Mouse (Mus musculus): Measurements from ENCODE around the gene Trim28. TPM values are rescaled to one million over a fixed set of nuclear protein-coding genes. Genes with fewer than 3 reads are reported as not detected.

Gene Trim28
- total and polyA plus RNA-seq, 3 experiments, result 500 to 891 (median 516) TPM

DNA sequence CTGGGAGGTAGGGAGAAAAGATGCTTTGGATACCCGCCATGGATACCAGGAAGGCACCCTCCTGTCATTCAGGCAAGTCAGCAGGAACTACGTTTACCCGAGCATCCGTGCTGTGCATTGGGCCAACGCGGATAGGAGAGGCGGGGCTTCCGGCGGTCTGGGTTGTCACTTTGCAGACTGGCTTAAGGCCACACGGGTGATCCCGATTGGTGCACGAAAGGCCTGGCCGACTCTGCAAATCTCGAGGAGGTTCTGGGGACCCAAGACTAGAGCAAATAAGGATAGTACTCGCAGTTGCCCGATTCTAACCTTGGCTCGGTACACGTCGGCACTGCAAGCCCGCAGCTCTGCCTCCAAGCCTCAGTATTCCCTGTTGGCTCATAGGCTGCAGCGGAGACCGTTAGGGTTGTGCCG, 33.2 kb upstream of the Trim28 start, which contains the start of gene Zfp324:
Gene Zfp324, plus strand, starts transcription at position 161 of the 414 bp plus-strand sequence.
- TF ChIP-seq UBTF (IDR thresholded peaks at IDR 0.05; ENCODE audit: low read depth, low read length) (no peak), CHD2 (IDR thresholded peaks at IDR 0.05; ENCODE audit: low read length) (peak; percentile 42; the same call in 1 of the 2 replicates), TCF12 (IDR thresholded peaks at IDR 0.05; ENCODE audit: low read depth, low read length) (0 out of 2 replicates have a peak, but pooled peaks have one; percentile 45), GABPA (IDR thresholded peaks at IDR 0.05; ENCODE audit: insufficient replicate concordance, low read depth, low read length) (no peak), NELFE (IDR thresholded peaks at IDR 0.05; ENCODE audit: low read depth, low read length) (peak; percentile 54; the same call in 1 of the 2 replicates), ELF1 (IDR thresholded peaks at IDR 0.05; ENCODE audit: low read depth, low read length) (peak; percentile 84), POLR2A (IDR thresholded peaks at IDR 0.05; ENCODE audit: low read depth, low read length) (peak; percentile 79), HCFC1 (IDR thresholded peaks at IDR 0.05; ENCODE audit: low read depth, low read length) (peak; percentile 71), ETS1 (conservative IDR thresholded peaks at IDR 0.05; ENCODE audit: low read depth, low read length) (no peak), CTCF (conservative IDR thresholded peaks at IDR 0.05 in 1 of 2, IDR thresholded peaks at IDR 0.05 in 1 of 2; ENCODE audit: low read depth in 2 of 2, low read length in 2 of 2) (no peak), TBP (conservative IDR thresholded peaks at IDR 0.05; ENCODE audit: low read depth, low read length) (peak; percentile 67; the same call in 1 of the 2 replicates)
- H3K4me2 ChIP-seq (ENCODE audit: insufficient read depth, low read depth, poor library complexity, severe bottlenecking), result peak within 1 kb of the TSS; percentile 90
- in situ Hi-C loops (cut with MboI; ENCODE audit: low pct_ligation_motif_present, low pct_unique_long_range_greater_than_20kb, low sequenced_read_pairs), result no loop called here
- peaks cover 17 to 23% of the 10 kb centered on the region in 2 experiments for H3K36me3 ChIP-seq (replicated peaks in 1 of 2; ENCODE audit: control insufficient read depth in 1 of 2, insufficient read depth in 1 of 2, low read length in 1 of 2)
- peaks cover 0 to 35% of the 10 kb centered on the region in 2 experiments; a peak in 2 of 4 replicates for H3K4me1 ChIP-seq (ENCODE audit: control insufficient read depth in 1 of 2, insufficient read depth in 2 of 2)
- peak within 1 kb of the TSS; percentile 94 for H3K9ac ChIP-seq (ENCODE audit: insufficient read depth, low read depth)
- dilution Hi-C loops (cut with MboI; ENCODE audit: extremely low pct_ligation_motif_present, extremely low pct_unique_long_range_greater_than_20kb, low sequenced_read_pairs), result no loop called here
- no peaks in the 10 kb centered on the region for H3K27me3 ChIP-seq (replicated peaks)
- peaks cover 5% of the 10 kb centered on the region; the same call in 1 of the 2 replicates for H3K79me2 ChIP-seq (replicated peaks; ENCODE audit: control insufficient read depth, extremely low read depth, insufficient read depth, poor library complexity, severe bottlenecking)
- peak within 1 kb of the TSS; percentile 93 to 97 (median 94) for H3K4me3 ChIP-seq (replicated peaks in 1 of 3; ENCODE audit: low read depth in 2 of 3, low read length in 2 of 3, poor library complexity in 1 of 3)
- peak; percentile 93 for DNase-seq (ENCODE audit: extremely low read depth)
- no peaks in the 10 kb centered on the region for H3K9me3 ChIP-seq (replicated peaks; ENCODE audit: low read length)
- H3K27ac ChIP-seq (ENCODE audit: insufficient read depth, low read depth), result peak within 1 kb of the TSS; percentile 69

GRCm38 (mm10) chr7:12966104-12966845, 32.6 kb upstream of the Trim28 start:
- H3K27me3 ChIP-seq (replicated peaks), result no peaks in the 10 kb centered on the region
- no peaks in the 10 kb centered on the region for H3K9me3 ChIP-seq (replicated peaks; ENCODE audit: low read length)
- in situ Hi-C loops (cut with MboI; ENCODE audit: low pct_ligation_motif_present, low pct_unique_long_range_greater_than_20kb, low sequenced_read_pairs) (no loop called here), dilution Hi-C loops (cut with MboI; ENCODE audit: extremely low pct_ligation_motif_present, extremely low pct_unique_long_range_greater_than_20kb, low sequenced_read_pairs) (no loop called here)
- H3K9ac ChIP-seq (ENCODE audit: insufficient read depth, low read depth), result peak overlapping the region; percentile 94
- H3K4me2 ChIP-seq (ENCODE audit: insufficient read depth, low read depth, poor library complexity, severe bottlenecking), result peak overlapping the region; percentile 90
- H3K36me3 ChIP-seq (replicated peaks in 1 of 2; ENCODE audit: control insufficient read depth in 1 of 2, insufficient read depth in 1 of 2, low read length in 1 of 2), result peaks cover 23 to 29% of the 10 kb centered on the region in 2 experiments
- peak overlapping the region; percentile 69 for H3K27ac ChIP-seq (ENCODE audit: insufficient read depth, low read depth)
- DNase-seq (ENCODE audit: extremely low read depth), result peak; percentile 43
- H3K4me3 ChIP-seq (replicated peaks in 1 of 3; ENCODE audit: low read depth in 2 of 3, low read length in 2 of 3, poor library complexity in 1 of 3), result peak overlapping the region; percentile 93 to 97 (median 94)
- peaks cover 0 to 30% of the 10 kb centered on the region in 2 experiments; a peak in 2 of 4 replicates for H3K4me1 ChIP-seq (ENCODE audit: control insufficient read depth in 1 of 2, insufficient read depth in 2 of 2)
- peaks cover 5% of the 10 kb centered on the region; the same call in 1 of the 2 replicates for H3K79me2 ChIP-seq (replicated peaks; ENCODE audit: control insufficient read depth, extremely low read depth, insufficient read depth, poor library complexity, severe bottlenecking)
- TF ChIP-seq NRF1 (IDR thresholded peaks at IDR 0.05; ENCODE audit: low read depth, low read length) (0 out of 2 replicates have a peak, but pooled peaks have one; percentile 28), RCOR1 (conservative IDR thresholded peaks at IDR 0.05; ENCODE audit: low read depth, low read length) (no peak), CTCF (conservative IDR thresholded peaks at IDR 0.05 in 1 of 2, IDR thresholded peaks at IDR 0.05 in 1 of 2; ENCODE audit: low read depth in 2 of 2, low read length in 2 of 2) (no peak), MAX (IDR thresholded peaks at IDR 0.05; ENCODE audit: low read length) (no peak), POLR2AphosphoS2 (IDR thresholded peaks at IDR 0.05; ENCODE audit: low read depth, low read length) (no peak), EP300 (IDR thresholded peaks at IDR 0.05; ENCODE audit: low read length) (no peak), MYC (IDR thresholded peaks at IDR 0.05; ENCODE audit: low read depth, low read length) (no peak), USF2 (conservative IDR thresholded peaks at IDR 0.05; ENCODE audit: low read depth, low read length) (no peak), UBTF (IDR thresholded peaks at IDR 0.05; ENCODE audit: low read depth, low read length) (no peak), MXI1 (IDR thresholded peaks at IDR 0.05; ENCODE audit: low read depth, low read length) (no peak; the same call in 1 of the 2 replicates), SMC3 (IDR thresholded peaks at IDR 0.05; ENCODE audit: low read depth, low read length) (no peak), JUN (IDR thresholded peaks at IDR 0.05; ENCODE audit: insufficient read depth, low read depth, low read length) (no peak), E2F4 (IDR thresholded peaks at IDR 0.05; ENCODE audit: insufficient replicate concordance, low read depth, low read length) (no peak), TCF12 (IDR thresholded peaks at IDR 0.05; ENCODE audit: low read depth, low read length) (peak; percentile 20; the same call in 1 of the 2 replicates), RAD21 (IDR thresholded peaks at IDR 0.05; ENCODE audit: low read depth, low read length) (no peak), ZMIZ1 (IDR thresholded peaks at IDR 0.05; ENCODE audit: low read depth, low read length) (no peak; the same call in 1 of the 2 replicates), IRF4 (IDR thresholded peaks at IDR 0.05; ENCODE audit: low read depth, low read length) (no peak), TBP (conservative IDR thresholded peaks at IDR 0.05; ENCODE audit: low read depth, low read length) (0 out of 2 replicates have a peak, but pooled peaks have one; percentile 8), POLR2A (IDR thresholded peaks at IDR 0.05; ENCODE audit: low read depth, low read length) (no peak), ZNF384 (IDR thresholded peaks at IDR 0.05; ENCODE audit: low read depth, low read length) (no peak), BHLHE40 (IDR thresholded peaks at IDR 0.05; ENCODE audit: low read depth, low read length) (no peak), MAFK (IDR thresholded peaks at IDR 0.05; ENCODE audit: insufficient replicate concordance, low read length) (no peak), JUND (conservative IDR thresholded peaks at IDR 0.05; ENCODE audit: low read depth, low read length) (no peak), GABPA (IDR thresholded peaks at IDR 0.05; ENCODE audit: insufficient replicate concordance, low read depth, low read length) (no peak)

All from CH12.LX (cell line).